Mouse (Mus musculus) CD4-positive naive resting alpha-beta T cell, adult 57 days (primary cell): ENCODE measurements around the gene Srd5a2. TPM values are rescaled to one million over a fixed set of nuclear protein-coding genes. Genes with fewer than 3 reads are reported as not detected.

ENCODE experiments used
- total RNA-seq: library from RNA; stranded (reverse); gene quantifications from one replicate; pipeline ENCODE4 v1.2.4, GENCODE M21; 2023

Srd5a2 gene
- total RNA-seq = not detected

GRCm38 (mm10) chr17:74047210-74048082, at the start of gene Srd5a2:
TSS of gene Srd5a2 (minus strand) at chr17:74047916.

Other genes starting within 250 kb of the Srd5a2 start
- gene Ehd3, start 243.8 kb downstream of the Srd5a2 start, total RNA-seq = 113 TPM
- 17.1 TPM for gene Xdh, start 97.7 kb downstream of the Srd5a2 start, total RNA-seq
- 43.4 TPM for gene Memo1, start 247.6 kb upstream of the Srd5a2 start, total RNA-seq